Mouse (Mus musculus) liver (tissue): ENCODE measurements around the gene Trim47.

Experiments
- DNase-seq: peaks from one replicate; pipeline ENCODE4 v3.0.0-alpha.2; 2020; ENCODE audit warnings: mixed read lengths

Gene Trim47

DNA sequence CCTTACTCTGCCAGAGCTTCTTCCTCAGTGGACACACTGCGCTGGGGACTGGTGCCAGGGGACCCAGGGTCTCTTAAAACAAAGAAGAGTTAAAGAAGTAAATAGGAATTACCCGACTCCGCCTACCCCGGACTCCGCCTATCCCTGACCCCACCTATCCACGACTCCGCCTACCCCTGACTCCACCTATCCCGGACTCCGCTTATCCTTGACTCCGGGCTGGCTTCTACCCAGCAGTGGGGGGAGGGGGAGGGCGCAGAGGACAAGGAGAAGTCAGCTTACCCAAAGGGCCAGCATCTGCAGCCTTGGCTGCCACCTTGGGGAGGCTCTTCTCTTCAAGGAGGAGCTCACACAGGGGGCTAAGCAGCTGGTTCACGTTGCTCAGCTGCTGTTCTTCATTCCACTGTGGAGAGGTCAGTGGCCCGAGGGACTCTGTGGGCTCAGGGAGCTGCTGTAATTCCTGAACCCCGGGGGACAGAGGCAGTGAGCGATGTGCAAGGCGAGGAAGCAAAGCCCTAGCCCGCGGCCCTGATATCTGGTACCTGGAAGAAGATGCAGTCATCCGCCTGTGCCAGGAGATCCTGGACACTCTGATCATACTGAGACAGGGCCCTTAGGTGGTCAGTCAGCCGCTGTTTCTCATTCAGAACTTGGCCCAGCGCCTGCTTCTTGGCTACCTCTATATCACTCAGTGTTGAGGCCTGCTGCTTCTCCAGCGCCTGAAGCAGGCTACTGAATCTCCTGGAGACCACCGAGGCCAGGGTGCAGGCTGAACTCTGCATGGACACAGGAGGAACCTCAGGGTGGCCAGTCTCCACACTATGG lies at the start of gene Trim47:
Gene Trim47, minus strand, starts transcription at position 55 of the 825 bp plus-strand sequence.
- peak; percentile 82 for DNase-seq

DNA sequence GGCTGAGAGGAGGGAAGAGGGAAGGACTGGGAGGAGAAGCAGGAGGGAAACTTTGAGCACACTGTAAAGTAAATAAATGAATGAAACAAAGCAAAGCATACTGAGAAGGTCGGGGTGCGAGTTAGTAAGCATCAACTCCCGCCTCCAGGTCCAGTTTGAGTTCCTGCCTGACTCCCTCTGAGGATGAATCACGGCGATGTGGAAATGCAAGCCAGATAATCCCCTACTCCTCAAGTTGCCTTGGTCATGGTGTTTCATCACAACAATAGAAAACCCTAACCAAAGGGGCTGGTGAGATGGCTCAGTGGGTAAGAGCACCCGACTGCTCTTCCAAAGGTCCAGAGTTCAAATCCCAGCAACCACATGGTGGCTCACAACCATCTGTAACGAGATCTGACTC lies 49.0 kb upstream of the Trim47 start:
- DNase-seq: no peak

DNA sequence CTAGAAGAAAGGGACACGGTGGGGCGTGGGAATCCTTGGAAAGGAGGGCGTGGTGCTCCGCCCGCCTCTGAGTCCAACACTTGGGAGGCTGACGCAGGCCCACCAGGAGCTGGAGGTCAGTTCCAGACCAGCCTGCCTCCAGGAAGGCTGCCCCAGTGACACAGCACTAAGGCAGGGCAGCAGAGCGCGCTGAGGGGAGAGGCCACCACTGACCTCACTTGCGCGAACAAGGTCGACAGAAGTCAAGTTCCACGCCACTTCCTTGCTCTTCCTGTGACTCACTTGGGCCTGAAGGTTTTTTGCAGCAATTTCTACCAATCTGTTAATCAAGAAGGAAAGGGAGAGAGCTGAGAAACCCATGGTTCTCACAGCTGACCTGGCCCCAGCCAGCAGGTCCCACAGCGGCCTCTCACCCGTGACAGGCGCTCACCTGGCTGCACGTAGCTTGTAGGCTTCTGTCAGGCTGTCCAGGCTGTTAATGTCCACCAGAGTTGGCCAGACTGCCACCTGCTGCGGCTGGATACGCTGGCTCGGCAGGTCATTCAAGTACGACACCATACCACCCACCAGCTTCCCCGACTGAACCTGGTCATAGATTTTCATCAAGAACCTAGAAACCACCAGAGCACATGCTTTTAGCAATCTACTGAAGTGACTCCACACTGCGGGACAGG lies 47.9 kb upstream of the Trim47 start:
- no peak for DNase-seq

GRCm38 (mm10) chr11:116171959-116172358 lies 44.9 kb upstream of the Trim47 start:
- DNase-seq: no peak

GRCm38 (mm10) chr11:116170003-116170800 lies 43.2 kb upstream of the Trim47 start:
- no peak for DNase-seq

GRCm38 (mm10) chr11:116169214-116169613 lies 42.2 kb upstream of the Trim47 start:
- DNase-seq: no peak

- DNase-seq: peak; percentile 95
These were observed 41.0 kb upstream of the Trim47 start, which contains the start of gene Fbf1 for GRCm38 (mm10) chr11:116167884-116168439. Fbf1 (minus strand) TSS chr11:116168166.

DNA sequence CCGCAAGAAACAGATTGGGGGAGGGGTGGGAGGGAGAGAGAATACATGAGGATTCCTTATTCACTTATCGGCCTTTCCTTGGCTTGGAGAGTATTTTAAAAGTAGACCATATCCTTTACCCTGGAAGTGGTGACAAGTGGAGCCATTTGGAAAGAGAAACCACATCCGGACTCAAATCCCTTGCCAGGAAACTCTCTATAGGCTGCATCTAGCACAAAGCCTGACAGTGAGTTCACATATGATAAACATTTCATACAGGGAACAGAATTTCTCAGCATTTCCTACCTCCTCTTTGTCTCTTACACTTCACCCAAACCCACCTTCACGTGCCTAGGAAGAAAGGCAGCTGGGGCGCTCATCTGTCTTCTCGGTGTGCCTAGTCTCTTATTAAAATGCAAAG lies 40.2 kb upstream of the Trim47 start:
- DNase-seq: no peak

GRCm38 (mm10) chr11:116163002-116163401 lies 36.0 kb upstream of the Trim47 start:
- no peak for DNase-seq

GRCm38 (mm10) chr11:116162146-116162545 lies 35.1 kb upstream of the Trim47 start:
- DNase-seq: no peak

GRCm38 (mm10) chr11:116161312-116161711 lies 34.3 kb upstream of the Trim47 start:
- no peak for DNase-seq

- peak; percentile 74 for DNase-seq
These were observed 23.9 kb upstream of the Trim47 start for GRCm38 (mm10) chr11:116150960-116151359.

DNA sequence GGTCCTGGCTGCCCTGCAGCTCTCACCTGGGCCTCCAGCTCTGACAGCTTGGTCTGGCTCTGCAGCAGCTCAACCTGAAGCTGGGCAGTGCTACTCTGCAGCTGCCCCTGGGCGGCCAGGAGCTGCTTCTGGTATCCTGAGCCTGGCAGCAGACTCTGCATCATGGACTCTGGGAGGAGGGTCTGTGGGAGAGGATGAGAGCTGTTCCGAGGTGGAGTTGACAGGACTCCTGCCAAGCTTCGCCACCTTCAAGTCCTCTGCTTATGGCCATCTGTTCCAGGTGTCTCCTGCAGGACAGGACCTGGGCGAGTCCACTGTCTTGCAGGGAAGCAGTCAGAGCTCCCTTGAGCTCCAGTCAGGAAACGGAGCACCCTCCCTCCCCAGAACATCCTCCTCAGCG lies 22.3 kb upstream of the Trim47 start:
- no peak for DNase-seq

DNA sequence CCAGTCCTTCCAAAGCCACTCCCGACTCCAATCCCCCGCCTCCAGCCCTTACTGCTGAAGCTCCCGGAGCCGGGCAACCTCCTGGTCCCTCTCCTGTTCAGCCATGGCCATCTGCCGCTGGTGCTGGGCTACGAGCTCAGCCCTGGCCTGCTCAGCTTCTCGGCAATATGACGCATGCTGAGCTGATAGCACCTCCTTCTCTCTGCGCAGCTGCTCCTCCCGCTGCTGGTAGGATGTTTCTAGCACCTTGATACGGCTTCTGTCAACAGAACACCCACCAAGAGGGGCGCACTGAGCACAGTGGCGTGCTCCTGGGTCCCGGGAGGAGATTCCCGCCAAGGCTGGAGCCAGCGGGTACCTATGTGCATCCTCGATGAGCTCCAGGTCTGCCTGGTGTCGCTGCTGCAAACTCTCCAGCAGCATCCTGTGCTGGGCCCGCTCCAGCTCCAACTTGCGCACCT lies 21.8 kb upstream of the Trim47 start:
- DNase-seq: no peak

DNA sequence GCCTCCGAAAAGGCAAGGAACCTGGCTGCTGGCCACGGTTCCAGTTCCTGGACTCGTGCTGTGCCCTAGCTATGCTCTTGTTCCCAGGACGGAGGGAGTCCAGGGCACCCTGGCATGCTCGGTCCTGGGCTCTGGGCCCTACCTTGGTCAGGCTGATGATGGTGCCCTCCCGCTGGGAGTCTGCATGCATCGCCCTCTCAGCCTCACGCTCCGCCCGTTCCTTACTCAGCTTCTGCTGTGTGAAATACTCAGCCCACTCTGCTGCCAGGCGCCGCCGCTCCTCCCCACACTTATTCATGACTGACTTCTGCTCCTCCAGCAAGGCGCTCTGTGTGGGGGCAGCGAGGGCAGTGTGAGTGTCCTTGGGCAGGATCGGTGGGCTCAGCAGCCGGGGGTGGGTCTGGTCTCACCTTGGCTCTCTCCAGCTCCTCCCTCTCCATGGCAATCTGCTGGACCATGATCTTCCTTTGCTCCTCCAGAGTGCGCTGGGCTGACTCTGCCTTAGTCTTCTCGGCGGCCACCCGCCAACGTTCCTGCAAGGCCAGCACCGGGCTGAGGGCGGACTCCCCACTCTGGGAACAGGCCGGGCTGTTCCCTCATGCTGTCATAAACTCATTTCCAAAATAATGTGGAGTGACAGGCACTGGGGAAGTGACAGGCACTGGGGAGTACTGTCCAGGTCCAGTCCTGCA lies 19.4 kb upstream of the Trim47 start:
- no peak for DNase-seq

- DNase-seq: no peak
These were observed 18.7 kb upstream of the Trim47 start for GRCm38 (mm10) chr11:116145481-116146293.

- DNase-seq: peak; percentile 54
These were observed 16.5 kb upstream of the Trim47 start for GRCm38 (mm10) chr11:116143468-116143867.

- DNase-seq: peak; percentile 85
These were observed 15.4 kb upstream of the Trim47 start for GRCm38 (mm10) chr11:116142211-116142991.

- DNase-seq: peak; percentile 95
These were observed 11.6 kb upstream of the Trim47 start, which contains the start of gene Mrpl38 for GRCm38 (mm10) chr11:116138468-116139138. Mrpl38 (minus strand) TSS chr11:116138868.

- DNase-seq: no peak
These were observed 11.1 kb upstream of the Trim47 start for GRCm38 (mm10) chr11:116138096-116138467.
